Mouse (Mus musculus) midbrain, postnatal 0 days (tissue): ENCODE results near the gene Prdm15. TPM values are rescaled to one million over a fixed set of nuclear protein-coding genes. Genes with fewer than 3 reads are reported as not detected.

ENCODE experiments used
- ATAC-seq: fragments of 200-750 bp; cut with Nextera tagmentation; 2 replicates; pipeline ENCODE4 v1.8.0; 2017; ENCODE audit warnings: moderate number of reproducible peaks, mild to moderate bottlenecking, moderate TSS enrichment, moderate library complexity; ENCODE audit not compliant: low FRiP score
- DNase-seq: peaks from one replicate; pipeline ENCODE4 v3.0.0-alpha.2; 2015; ENCODE audit warnings: low spot score
- H3K27ac ChIP-seq: fragments of 300-500 bp; sonication (generic); 2 replicates; pipeline ENCODE4 v1.5.1; 2014; ENCODE audit warnings: low read depth, mild to moderate bottlenecking, low read length, mixed read lengths
- H3K27me3 ChIP-seq: fragments of 300-500 bp; sonication (generic); 2 replicates; pipeline ENCODE4 v1.6.1; 2014; ENCODE audit warnings: low read length, control low read depth, mixed read lengths; ENCODE audit not compliant: insufficient read depth
- H3K36me3 ChIP-seq: fragments of 300-500 bp; sonication (generic); 2 replicates; pipeline ENCODE4 v1.6.1; 2014; ENCODE audit warnings: low read length, control low read depth, mixed read lengths; ENCODE audit not compliant: insufficient read depth
- H3K4me1 ChIP-seq: fragments of 300-500 bp; sonication (generic); 2 replicates; pipeline ENCODE4 v1.6.1; 2014; ENCODE audit warnings: mild to moderate bottlenecking, control low read depth, antibody characterized with exemption, low read length, mixed read lengths; ENCODE audit not compliant: insufficient read depth
- H3K4me2 ChIP-seq: fragments of 300-500 bp; sonication (generic); 2 replicates; pipeline ENCODE4 v1.6.1; 2014; ENCODE audit warnings: low read depth, mild to moderate bottlenecking, low read length, mixed read lengths; ENCODE audit not compliant: poor library complexity, severe bottlenecking
- H3K4me3 ChIP-seq: fragments of 300-500 bp; sonication (generic); 2 replicates; pipeline ENCODE4 v1.5.1; 2014; ENCODE audit warnings: low read depth, mild to moderate bottlenecking, low read length, moderate library complexity
- H3K9ac ChIP-seq: fragments of 300-500 bp; sonication (generic); replicated peaks from 2 replicates; pipeline ENCODE4 v1.6.1; 2014; ENCODE audit warnings: mild to moderate bottlenecking, low read length, moderate library complexity, mixed read lengths; ENCODE audit not compliant: poor library complexity, severe bottlenecking
- H3K9me3 ChIP-seq: fragments of 300-500 bp; sonication (generic); 2 replicates; pipeline ENCODE4 v1.6.1; 2016; ENCODE audit warnings: low read length, control low read depth
- CTCF ChIP-seq: IDR thresholded peaks from 2 replicates; pipeline ENCODE4 v1.5.1; 2016; ENCODE audit warnings: antibody characterized with exemption, mild to moderate bottlenecking
- WGBS: fragments of 180-500 bp; shearing (Covaris S2); extraction: QIAGEN DNeasy Blood & Tissue Kit; methylation state at CpG from one replicate; pipeline ENCODE4 v1.1.7; 2014; 5-methylcytosine and 5-hydroxymethylcytosine counted together
- polyA plus RNA-seq: library from polyadenylated mRNA; unstranded; fragments of >200 nt; fragmentation: Nextera tagmentation; extraction: Ambion mirVana; gene quantifications from 2 replicates; pipeline ENCODE4 v1.2.1, GENCODE M21; 2015
- total RNA-seq: library from RNA; depleted of rRNA; stranded (reverse); fragments of >200 nt; gene quantifications from 2 replicates; pipeline ENCODE4 v1.2.3, GENCODE M21; 2014

The Prdm15 gene
- total and polyA plus RNA-seq, 2 experiments from 2014 or later: 5.6 to 6.2 TPM

DNA sequence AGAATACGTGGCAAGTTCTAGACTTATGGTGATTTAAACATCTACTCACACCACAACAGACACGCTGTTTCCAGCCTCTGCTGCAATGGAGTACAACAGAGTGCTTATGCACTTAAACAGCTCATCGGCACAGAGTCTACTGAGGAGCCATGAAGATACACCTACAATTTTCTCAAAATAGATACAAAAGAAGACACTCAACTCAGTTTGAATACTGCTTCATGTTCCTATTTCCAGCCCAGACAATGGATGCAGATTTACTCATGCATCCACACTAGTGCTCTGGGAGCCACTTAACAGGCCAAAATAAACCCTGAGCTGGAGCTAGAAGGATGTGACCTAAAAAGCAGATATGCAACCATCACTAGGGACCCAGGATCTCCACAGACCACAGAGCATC is 42.8 kb downstream of the Prdm15 start:
- 97% methylated on average over 3 of the region's 3 CpGs for WGBS
- ATAC-seq (no peak), DNase-seq (no peak)
- no peak overlapping the region for H3K4me3 ChIP-seq
- no peaks in the 10 kb centered on the region for H3K9me3 ChIP-seq
- no peak for TF ChIP-seq CTCF
- peaks cover 71% of the 10 kb centered on the region for H3K36me3 ChIP-seq
- H3K27ac ChIP-seq: no peak overlapping the region
- no peak overlapping the region for H3K4me2 ChIP-seq
- H3K27me3 ChIP-seq: no peaks in the 10 kb centered on the region
- H3K9ac ChIP-seq: no peak overlapping the region
- no peaks in the 10 kb centered on the region for H3K4me1 ChIP-seq

DNA sequence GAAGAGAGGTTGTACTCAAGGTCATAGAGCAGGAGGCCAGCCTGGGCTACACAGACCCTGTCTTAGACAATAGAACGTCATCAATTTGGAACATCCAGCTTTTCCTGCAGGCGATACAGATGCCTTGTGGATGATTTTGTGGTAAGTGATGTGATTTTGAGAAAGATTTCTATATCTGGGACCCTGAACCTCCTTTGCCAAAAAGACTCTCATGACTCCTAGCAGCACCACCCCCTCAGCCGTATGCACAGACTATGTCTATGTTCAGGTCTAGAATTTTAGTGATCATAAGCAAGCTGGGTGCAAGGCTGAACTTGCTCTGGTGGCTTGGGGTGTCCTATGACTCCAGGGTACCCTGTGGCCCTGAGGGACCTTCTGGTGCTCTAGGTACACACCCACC is 46.0 kb downstream of the Prdm15 start:
- H3K36me3 ChIP-seq: peaks cover 64% of the 10 kb centered on the region
- no peaks in the 10 kb centered on the region for H3K4me1 ChIP-seq

GRCm38 (mm10) chr16:97804680-97805547 is 46.7 kb downstream of the Prdm15 start:
- DNase-seq: peak; percentile 91
- Histone ChIP-seq H3K9me3 (no peaks in the 10 kb centered on the region), H3K9ac (no peak overlapping the region), H3K4me2 (no peak overlapping the region), H3K36me3 (peaks cover 64% of the 10 kb centered on the region), H3K27me3 (no peaks in the 10 kb centered on the region), H3K27ac (no peak overlapping the region), H3K4me1 (no peaks in the 10 kb centered on the region), H3K4me3 (no peak overlapping the region)
- TF ChIP-seq CTCF: peak; percentile 81
- ATAC-seq: no peak
- 73% methylated on average over 7 of the region's 7 CpGs for WGBS

More for the DNA sequence above, 46.0 kb downstream of the Prdm15 start:
- no peak for TF ChIP-seq CTCF
- no peaks in the 10 kb centered on the region for H3K27me3 ChIP-seq
- ATAC-seq (no peak), DNase-seq (no peak)
- H3K9me3 ChIP-seq: no peaks in the 10 kb centered on the region
- 95% methylated on average over 3 of the region's 3 CpGs for WGBS
- H3K9ac ChIP-seq: no peak overlapping the region
- no peak overlapping the region for H3K4me3 ChIP-seq
- no peak overlapping the region for H3K27ac ChIP-seq
- no peak overlapping the region for H3K4me2 ChIP-seq

DNA sequence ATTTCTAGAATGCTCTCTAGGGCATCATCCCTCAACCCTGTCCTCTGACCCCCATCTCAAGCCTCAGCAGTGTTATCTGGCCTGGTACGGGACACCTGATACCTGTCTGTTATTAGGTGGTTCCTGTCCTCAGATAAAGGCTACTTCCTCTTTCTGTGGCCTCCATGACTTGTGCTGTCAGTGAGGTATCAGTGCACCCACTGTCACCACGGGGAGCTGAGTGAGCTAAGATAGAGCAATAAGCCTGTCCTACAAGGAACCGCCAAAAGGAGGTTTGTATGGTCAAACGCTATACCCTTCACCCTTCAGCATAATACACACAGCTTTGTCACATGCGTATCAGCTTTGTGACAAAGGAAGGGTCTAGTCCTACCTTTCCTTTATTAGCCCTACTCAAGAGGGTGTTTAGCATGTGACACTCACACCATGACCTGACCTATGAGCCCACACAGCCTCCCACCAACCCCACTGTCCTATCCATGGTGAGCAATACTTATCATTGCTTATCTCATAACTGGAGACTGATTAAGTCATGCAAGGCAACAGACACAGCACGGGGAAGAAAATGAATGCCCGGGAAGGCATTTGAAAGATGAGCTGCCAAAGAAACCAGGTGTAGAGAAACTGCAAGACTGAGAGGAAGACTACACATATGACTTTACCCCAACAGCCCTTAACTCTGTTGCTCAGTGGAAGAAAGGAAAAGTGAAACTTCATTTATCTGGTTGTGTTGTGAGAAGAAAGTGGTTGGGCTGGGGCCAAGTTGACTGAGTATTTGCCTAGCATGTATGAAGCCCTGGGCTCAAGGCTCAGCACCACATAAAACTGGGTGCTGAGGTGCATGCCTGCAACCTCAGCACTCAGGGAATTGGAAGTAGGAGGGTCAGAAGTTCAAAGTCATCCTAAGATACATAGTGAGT is 53.4 kb downstream of the Prdm15 start:
- Histone ChIP-seq H3K9me3 (no peaks in the 10 kb centered on the region), H3K4me2 (no peak overlapping the region), H3K36me3 (peaks cover 53% of the 10 kb centered on the region), H3K4me3 (no peak overlapping the region), H3K27ac (no peak overlapping the region), H3K9ac (no peak overlapping the region), H3K4me1 (no peaks in the 10 kb centered on the region), H3K27me3 (no peaks in the 10 kb centered on the region)
- no peak for TF ChIP-seq CTCF
- ATAC-seq (no peak), DNase-seq (no peak)
- WGBS: 97% methylated on average over 7 of the region's 7 CpGs

DNA sequence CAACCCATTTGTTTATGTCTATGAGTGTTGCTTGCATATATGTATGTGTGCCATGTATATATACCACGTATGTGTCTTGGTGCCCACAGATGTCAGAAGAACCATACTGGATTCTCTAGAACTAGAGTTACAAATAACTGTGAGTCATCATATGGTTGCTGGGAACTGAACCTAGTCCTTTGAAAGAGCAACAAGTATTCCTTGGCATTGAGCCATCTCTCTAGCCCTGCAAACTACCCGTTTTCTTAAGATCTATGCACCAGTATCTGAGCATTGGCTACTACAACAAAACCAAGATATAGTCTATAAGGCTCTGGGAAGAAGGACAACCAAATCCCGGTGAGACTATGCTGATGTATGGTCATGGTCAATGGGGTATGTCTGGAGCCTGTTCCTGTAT is 54.4 kb downstream of the Prdm15 start:
- H3K27me3 ChIP-seq: no peaks in the 10 kb centered on the region
- no peaks in the 10 kb centered on the region for H3K4me1 ChIP-seq
- 90% methylated on average over 3 of the region's 3 CpGs for WGBS
- no peak overlapping the region for H3K4me3 ChIP-seq
- H3K9me3 ChIP-seq: no peaks in the 10 kb centered on the region
- DNase-seq (no peak), ATAC-seq (no peak)
- no peak for TF ChIP-seq CTCF
- peaks cover 59% of the 10 kb centered on the region for H3K36me3 ChIP-seq
- H3K27ac ChIP-seq: no peak overlapping the region
- no peak overlapping the region for H3K4me2 ChIP-seq
- no peak overlapping the region for H3K9ac ChIP-seq
